Mouse (Mus musculus) CH12.LX (cell line): ENCODE measurements around the gene Acss2. TPM values are rescaled to one million over a fixed set of nuclear protein-coding genes. Genes with fewer than 3 reads are reported as not detected.

Source experiments
- DNase-seq: peaks from one replicate; pipeline ENCODE4 v3.0.0-alpha.2; 2013; ENCODE audit errors: extremely low read depth
- H3K27ac ChIP-seq: 2 replicates; pipeline ENCODE4 v1.5.1; 2012; ENCODE audit warnings: low read depth, mild to moderate bottlenecking, control low read depth, moderate library complexity; ENCODE audit not compliant: insufficient read depth
- H3K27me3 ChIP-seq: replicated peaks from 2 replicates; pipeline ENCODE3; 2012; ENCODE audit warnings: inconsistent platforms
- H3K36me3 ChIP-seq, 2 experiments: replicated peaks in 1 of 2; 2 replicates each; pipeline versions ENCODE3 to v1.6.1; 2012; ENCODE audit warnings: inconsistent platforms in 1 of 2, low read length in 1 of 2, mild to moderate bottlenecking in 1 of 2, mixed read lengths in 1 of 2, moderate library complexity in 1 of 2; ENCODE audit not compliant: control insufficient read depth in 1 of 2, insufficient read depth in 1 of 2
- H3K4me1 ChIP-seq, 2 experiments: 2 replicates each; pipeline ENCODE4 v1.6.1; 2012; ENCODE audit warnings: inconsistent platforms in 1 of 2, moderate library complexity in 1 of 2; ENCODE audit not compliant: insufficient read depth in 2 of 2, control insufficient read depth in 1 of 2
- H3K4me2 ChIP-seq: 2 replicates; pipeline ENCODE4 v1.6.1; 2012; ENCODE audit warnings: low read depth, mild to moderate bottlenecking, control low read depth; ENCODE audit not compliant: poor library complexity, insufficient read depth, severe bottlenecking
- H3K4me3 ChIP-seq, 3 experiments: fragments of 150-350 bp in 1 of 3; sonication (generic) in 1 of 3; replicated peaks in 1 of 3; 2 replicates each; pipeline versions ENCODE3 to v1.5.1; 2011 to 2012; ENCODE audit warnings: low read depth in 2 of 3, low read length in 2 of 3, mild to moderate bottlenecking in 2 of 3, moderate library complexity in 2 of 3, control low read depth in 1 of 3, improper control_type of control experiment in 1 of 3, inconsistent platforms in 1 of 3, mixed read lengths in 1 of 3; ENCODE audit not compliant: poor library complexity in 1 of 3
- H3K79me2 ChIP-seq: replicated peaks from 2 replicates; pipeline ENCODE4 v1.6.1; 2012; ENCODE audit warnings: mild to moderate bottlenecking, moderate library complexity; ENCODE audit not compliant: control insufficient read depth, poor library complexity, insufficient read depth, severe bottlenecking; ENCODE audit errors: extremely low read depth
- H3K9ac ChIP-seq: 2 replicates; pipeline ENCODE4 v1.6.1; 2012; ENCODE audit warnings: low read depth, mild to moderate bottlenecking, control low read depth, moderate library complexity; ENCODE audit not compliant: insufficient read depth
- H3K9me3 ChIP-seq: replicated peaks from 2 replicates; pipeline ENCODE3; 2012; ENCODE audit warnings: low read length, inconsistent platforms, mixed read lengths
- CHD1 ChIP-seq: IDR thresholded peaks from 2 replicates; pipeline ENCODE4 v1.6.1; 2012; ENCODE audit warnings: low read depth, low read length, improper control_type of control experiment, inconsistent platforms
- CHD2 ChIP-seq: IDR thresholded peaks from 2 replicates; pipeline ENCODE4 v1.6.1; 2011; ENCODE audit warnings: low read length, improper control_type of control experiment
- CTCF ChIP-seq, 2 experiments: IDR thresholded peaks in 1 of 2; conservative IDR thresholded peaks in 1 of 2; 2 replicates each; pipeline ENCODE4 v1.5.1; 2011 to 2012; ENCODE audit warnings: low read depth in 2 of 2, low read length in 2 of 2, improper control_type of control experiment in 1 of 2, inconsistent platforms in 1 of 2, mild to moderate bottlenecking in 1 of 2, moderate library complexity in 1 of 2
- ELF1 ChIP-seq: IDR thresholded peaks from 2 replicates; pipeline ENCODE4 v1.6.1; 2014; ENCODE audit warnings: low read depth, mild to moderate bottlenecking, inconsistent platforms, low read length, improper control_type of control experiment
- ETS1 ChIP-seq: conservative IDR thresholded peaks from 2 replicates; pipeline ENCODE4 v1.6.1; 2012; ENCODE audit warnings: low read depth, mild to moderate bottlenecking, inconsistent platforms, low read length, improper control_type of control experiment, moderate library complexity
- HCFC1 ChIP-seq: IDR thresholded peaks from 2 replicates; pipeline ENCODE4 v1.6.1; 2012; ENCODE audit warnings: low read depth, mild to moderate bottlenecking, inconsistent platforms, low read length, improper control_type of control experiment
- JUN ChIP-seq: IDR thresholded peaks from 2 replicates; pipeline ENCODE4 v1.6.1; 2011; ENCODE audit warnings: low read depth, mild to moderate bottlenecking, low read length, improper control_type of control experiment, moderate library complexity; ENCODE audit not compliant: insufficient read depth
- JUND ChIP-seq: conservative IDR thresholded peaks from 2 replicates; pipeline ENCODE4 v1.6.1; 2011; ENCODE audit warnings: low read depth, low read length, improper control_type of control experiment
- MAX ChIP-seq: IDR thresholded peaks from 2 replicates; pipeline ENCODE4 v1.6.1; 2011; ENCODE audit warnings: low read length, improper control_type of control experiment
- MAZ ChIP-seq: IDR thresholded peaks from 2 replicates; pipeline ENCODE4 v1.6.1; 2012; ENCODE audit warnings: low read depth, mild to moderate bottlenecking, inconsistent platforms, low read length, improper control_type of control experiment, moderate library complexity
- MEF2A ChIP-seq: IDR thresholded peaks from 2 replicates; pipeline ENCODE4 v1.6.1; 2014; ENCODE audit warnings: low read depth, mild to moderate bottlenecking, inconsistent platforms, low read length, improper control_type of control experiment, borderline replicate concordance
- MYC ChIP-seq: IDR thresholded peaks from 2 replicates; pipeline ENCODE4 v1.6.1; 2011; ENCODE audit warnings: low read depth, mild to moderate bottlenecking, improper control_type of control experiment, low read length
- NELFE ChIP-seq: IDR thresholded peaks from 2 replicates; pipeline ENCODE4 v1.6.1; 2011; ENCODE audit warnings: low read depth, low read length, improper control_type of control experiment
- PAX5 ChIP-seq: IDR thresholded peaks from 2 replicates; pipeline ENCODE4 v1.6.1; 2012; ENCODE audit warnings: low read length, inconsistent platforms, mixed read lengths
- POLR2A ChIP-seq: IDR thresholded peaks from 2 replicates; pipeline ENCODE4 v1.6.1; 2011; ENCODE audit warnings: low read depth, mild to moderate bottlenecking, improper control_type of control experiment, low read length
- POLR2AphosphoS2 ChIP-seq: IDR thresholded peaks from 2 replicates; pipeline ENCODE4 v1.6.1; 2011; ENCODE audit warnings: low read depth, low read length, improper control_type of control experiment
- RAD21 ChIP-seq: IDR thresholded peaks from 2 replicates; pipeline ENCODE4 v1.6.1; 2011; ENCODE audit warnings: low read depth, mild to moderate bottlenecking, low read length, improper control_type of control experiment, moderate library complexity
- RCOR1 ChIP-seq: conservative IDR thresholded peaks from 2 replicates; pipeline ENCODE4 v1.6.1; 2012; ENCODE audit warnings: low read depth, mild to moderate bottlenecking, inconsistent platforms, low read length, improper control_type of control experiment
- TCF12 ChIP-seq: IDR thresholded peaks from 2 replicates; pipeline ENCODE4 v1.6.1; 2014; ENCODE audit warnings: low read depth, mild to moderate bottlenecking, inconsistent platforms, low read length, improper control_type of control experiment
- USF1 ChIP-seq: IDR thresholded peaks from 2 replicates; pipeline ENCODE4 v1.6.1; 2014; ENCODE audit warnings: low read depth, mild to moderate bottlenecking, inconsistent platforms, low read length, improper control_type of control experiment
- USF2 ChIP-seq: conservative IDR thresholded peaks from 2 replicates; pipeline ENCODE4 v1.6.1; 2011; ENCODE audit warnings: low read depth, low read length, improper control_type of control experiment
- ZC3H11A ChIP-seq: IDR thresholded peaks from 2 replicates; pipeline ENCODE4 v1.6.1; 2012; ENCODE audit warnings: low read depth, mild to moderate bottlenecking, inconsistent platforms, low read length, improper control_type of control experiment
- ZKSCAN1 ChIP-seq: IDR thresholded peaks from 2 replicates; pipeline ENCODE4 v1.6.1; 2012; ENCODE audit warnings: low read depth, inconsistent platforms, low read length, improper control_type of control experiment, borderline replicate concordance
- ZMIZ1 ChIP-seq: IDR thresholded peaks from 2 replicates; pipeline ENCODE4 v1.6.1; 2012; ENCODE audit warnings: low read depth, mild to moderate bottlenecking, inconsistent platforms, low read length, improper control_type of control experiment
- ZNF384 ChIP-seq: IDR thresholded peaks from 2 replicates; pipeline ENCODE4 v1.6.1; 2012; ENCODE audit warnings: low read depth, low read length, improper control_type of control experiment, inconsistent platforms
- dilution Hi-C: fragments of 300-500 bp; cut with MboI; formaldehyde crosslinking; loops from 2 replicates; pipeline ENCODE4 v1.14.3; 2020; ENCODE audit warnings: low sequenced_read_pairs; ENCODE audit not compliant: extremely low pct_unique_long_range_greater_than_20kb, extremely low pct_ligation_motif_present
- in situ Hi-C: fragments of 300-500 bp; cut with MboI; formaldehyde crosslinking; loops from 3 replicates; pipeline ENCODE4 v1.14.3; 2019; ENCODE audit warnings: low sequenced_read_pairs, low pct_ligation_motif_present, low pct_unique_long_range_greater_than_20kb, mixed read lengths
- polyA plus RNA-seq: library from polyadenylated mRNA; unstranded; fragments of >175 nt; gene quantifications from 2 replicates; pipeline ENCODE4 v1.2.1, GENCODE M21; 2012; ENCODE audit warnings: low read depth; ENCODE audit not compliant: insufficient read length
- total RNA-seq, 2 experiments: library from RNA; depleted of rRNA; stranded (reverse); fragments of 300-350 nt in 1 of 2; fragments of >200 nt in 1 of 2; gene quantifications; 2 replicates each; pipeline ENCODE4 v1.2.3; 2012 to 2014

Gene Acss2
- total and polyA plus RNA-seq, 3 experiments, result 3.4 to 11.0 (median 10.0) TPM

DNA sequence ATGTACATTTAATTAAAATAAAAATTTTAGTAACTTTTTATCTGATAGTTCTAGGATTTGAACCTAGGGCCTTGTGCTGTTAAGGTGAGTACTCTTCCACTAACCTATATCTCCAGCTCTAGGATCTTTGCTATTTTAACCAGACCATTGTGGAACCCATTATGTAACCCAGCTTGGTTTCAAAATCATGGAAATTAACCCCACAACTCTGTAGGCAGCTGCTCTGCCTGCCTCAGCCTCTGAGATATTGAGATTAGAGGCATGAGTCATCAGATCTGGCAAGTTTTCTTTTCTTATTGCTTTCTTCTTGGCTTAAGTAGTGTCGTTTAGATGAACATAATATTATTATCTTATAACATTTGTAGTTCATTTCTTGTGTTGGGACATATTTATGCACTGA, 6.6 kb downstream of the Acss2 start:
- dilution Hi-C loops, result no loop called here
- TF ChIP-seq CTCF (conservative IDR thresholded peaks at IDR 0.05 in 1 of 2, IDR thresholded peaks at IDR 0.05 in 1 of 2; ENCODE audit: low read depth in 2 of 2, low read length in 2 of 2), result no peak
- TF ChIP-seq NELFE, result no peak
- TF ChIP-seq USF1, result no peak
- no peak for TF ChIP-seq MYC
- TF ChIP-seq ETS1, result no peak
- no peak for TF ChIP-seq ZC3H11A
- TF ChIP-seq USF2, result no peak
- TF ChIP-seq RAD21, result no peak
- TF ChIP-seq CHD1, result no peak
- no peak for TF ChIP-seq POLR2A
- no peak for TF ChIP-seq ELF1
- no peak for TF ChIP-seq CHD2
- no peak for TF ChIP-seq TCF12
- no peak for TF ChIP-seq RCOR1
- no peak for TF ChIP-seq ZMIZ1

GRCm38 (mm10) chr2:155527367-155527766, 9.6 kb downstream of the Acss2 start:
- no peak overlapping the region for H3K4me2 ChIP-seq
- DNase-seq, result no peak
- no peaks in the 10 kb centered on the region for H3K9me3 ChIP-seq
- H3K79me2 ChIP-seq, result no peaks in the 10 kb centered on the region
- H3K27me3 ChIP-seq, result no peaks in the 10 kb centered on the region
- H3K27ac ChIP-seq, result no peak overlapping the region
- H3K4me1 ChIP-seq, result peaks cover 0 to 5% of the 10 kb centered on the region in 2 experiments; a peak in 2 of 4 replicates
- no peaks in the 10 kb centered on the region for H3K36me3 ChIP-seq
- no peak overlapping the region for H3K4me3 ChIP-seq
- in situ Hi-C loops (no loop called here), dilution Hi-C loops (no loop called here)
- TF ChIP-seq MYC (no peak), MAX (no peak), JUND (no peak), ZMIZ1 (no peak), ZC3H11A (no peak), HCFC1 (no peak), MAZ (no peak), PAX5 (no peak), MEF2A (no peak), TCF12 (no peak), CTCF (conservative IDR thresholded peaks at IDR 0.05 in 1 of 2, IDR thresholded peaks at IDR 0.05 in 1 of 2; ENCODE audit: low read depth in 2 of 2, low read length in 2 of 2) (no peak), POLR2AphosphoS2 (no peak), ZNF384 (no peak), USF2 (no peak), ZKSCAN1 (no peak), JUN (no peak), POLR2A (no peak)
- no peak overlapping the region for H3K9ac ChIP-seq

More for the DNA sequence above, 6.6 kb downstream of the Acss2 start:
- H3K4me1 ChIP-seq, result peaks cover 0 to 5% of the 10 kb centered on the region in 2 experiments; a peak in 2 of 4 replicates
- H3K79me2 ChIP-seq, result no peaks in the 10 kb centered on the region
- no peaks in the 10 kb centered on the region for H3K36me3 ChIP-seq
- in situ Hi-C loops, result loop anchor here (25.0 kb wide), 1 partner anchor 238 kb away; the partner anchor contains the start of gene Procr
- no peaks in the 10 kb centered on the region for H3K27me3 ChIP-seq
- H3K4me3 ChIP-seq, result no peak overlapping the region
- H3K9me3 ChIP-seq, result no peaks in the 10 kb centered on the region
- H3K9ac ChIP-seq, result no peak overlapping the region
- H3K4me2 ChIP-seq, result no peak overlapping the region
- no peak overlapping the region for H3K27ac ChIP-seq
- no peak for DNase-seq
